Mouse (Mus musculus) heart, adult 2 months (tissue): ENCODE results near the gene Nfu1.

Experiments
- CTCF ChIP-seq: fragments of 200-600 bp; IDR thresholded peaks from 2 replicates; pipeline ENCODE4 v1.8.1; 2022; ENCODE audit warnings: antibody characterized with exemption, mild to moderate bottlenecking, moderate library complexity
- EP300 ChIP-seq: fragments of 200-500 bp; IDR thresholded peaks from 2 replicates; pipeline ENCODE4 v1.6.1; 2011; ENCODE audit warnings: low read depth, low read length, control low read depth; ENCODE audit not compliant: insufficient read depth
- POLR2A ChIP-seq: fragments of 200-500 bp; IDR thresholded peaks from 2 replicates; pipeline ENCODE4 v1.6.1; 2011; ENCODE audit warnings: mild to moderate bottlenecking, low read depth, low read length, control low read depth; ENCODE audit not compliant: insufficient read depth

GRCm38 (mm10) chr6:87028881-87029280 is 19.8 kb downstream of the Nfu1 start:
- TF ChIP-seq POLR2A (no peak), CTCF (no peak), EP300 (no peak)
